In the genomic region with DNA sequence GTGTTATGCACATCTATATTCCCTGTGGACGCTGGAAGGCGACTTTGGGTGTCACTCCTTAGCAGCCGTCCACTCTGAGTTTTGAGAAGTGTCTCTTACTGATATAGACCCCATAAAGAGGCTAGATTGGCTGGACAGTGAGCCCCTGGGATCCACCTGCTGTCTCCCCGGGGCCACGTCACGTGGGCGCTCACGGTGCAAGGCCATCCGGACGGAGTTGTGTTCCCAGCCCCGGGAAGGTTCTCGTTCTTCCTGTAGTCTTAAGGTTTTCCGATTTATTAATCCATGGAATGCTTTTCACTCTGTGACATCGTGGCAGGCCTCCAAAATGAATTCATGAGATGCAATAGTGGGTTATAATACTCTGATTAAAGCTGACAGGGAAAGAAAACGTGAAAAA, we compare ENCODE assay signal across 16 mouse cellular contexts.
"Had no signal": no experiment of that assay in that cellular context is flagged by ENCODE, and none has a peak within 500 bp of the region (broad histone marks: within the 10 kb centered on the region; RNA-seq: fewer than 3 reads in every experiment).

No protein-coding gene starts in this region.

- H3K4me1 ChIP-seq: limb, embryonic 12.5 days; limb, embryonic 15.5 days; liver, embryonic 13.5 days; stomach, embryonic 15.5 days had no signal

- H3K9me3 ChIP-seq: limb, embryonic 12.5 days; limb, embryonic 15.5 days; liver, embryonic 13.5 days; stomach, embryonic 15.5 days had no signal

- DNase-seq: left cerebral cortex, postnatal 4 days; liver, embryonic 13.5 days; lung, adult 2 months; lung, postnatal 14 days; lung, postnatal 4 days; midbrain, embryonic 14.5 days; right cerebral cortex, postnatal 25 days; spleen, adult 18-20 months; thymus, adult 2 months; thymus, postnatal 14 days; thymus, postnatal 4 days had no signal

- H3K27ac ChIP-seq: hindbrain, embryonic 14.5 days; limb, embryonic 12.5 days; limb, embryonic 15.5 days; liver, embryonic 13.5 days; stomach, embryonic 15.5 days had no signal

- H3K27me3 ChIP-seq: limb, embryonic 12.5 days; limb, embryonic 15.5 days; liver, embryonic 13.5 days; stomach, embryonic 15.5 days had no signal

- H3K4me3 ChIP-seq: limb, embryonic 12.5 days; limb, embryonic 15.5 days; liver, embryonic 13.5 days; stomach, embryonic 15.5 days had no signal

- H3K9ac ChIP-seq: hindbrain, embryonic 14.5 days; limb, embryonic 12.5 days; limb, embryonic 15.5 days; liver, embryonic 13.5 days; stomach, embryonic 15.5 days had no signal

- H3K4me2 ChIP-seq: hindbrain, embryonic 14.5 days; limb, embryonic 12.5 days; limb, embryonic 15.5 days; liver, embryonic 13.5 days; midbrain, embryonic 11.5 days; stomach, embryonic 15.5 days had no signal

- H3K36me3 ChIP-seq: limb, embryonic 12.5 days; limb, embryonic 15.5 days; liver, embryonic 13.5 days; stomach, embryonic 15.5 days had no signal
